Comparison of ENCODE assay signal across 11 mouse cellular contexts in genomic region chr4:138745884-138746283, GRCm38 (mm10). TPM values are rescaled to one million over a fixed set of nuclear protein-coding genes. Genes with fewer than 3 reads are reported as not detected.
A peak's percentile ranks its signal among the peaks of the same experiment; 100 is the strongest.
DNase-seq lines count a peak whose midpoint lies in the region; ATAC-seq and TF ChIP-seq lines count a peak whose summit lies in the region.
"Had no signal": no experiment of that assay in that cellular context is flagged by ENCODE, and none has a peak within 500 bp of the region (broad histone marks: within the 10 kb centered on the region; RNA-seq: fewer than 3 reads in every experiment).

No protein-coding gene starts in this region.

- no peak overlapping the region for H3K9ac ChIP-seq in lung, postnatal 0 days (replicated peaks; ENCODE audit: low read depth)
- H3K9ac ChIP-seq: embryonic facial prominence, embryonic 15.5 days; liver, embryonic 15.5 days had no signal

- ATAC-seq in lung, postnatal 0 days, result peak; percentile 50
- no peak for ATAC-seq in megakaryocyte-erythroid progenitor cell, adult 5-6 weeks (replicated peaks; ENCODE audit: low FRiP score, low TSS enrichment, poor library complexity, severe bottlenecking)
- ATAC-seq in activated CD4-positive, CD25-positive, alpha-beta regulatory T cell, adult 4 months, result no peak

- no peaks in the 10 kb centered on the region for H3K36me3 ChIP-seq in lung, postnatal 0 days (ENCODE audit: insufficient read depth, low read length)
- H3K36me3 ChIP-seq: embryonic facial prominence, embryonic 15.5 days; liver, embryonic 15.5 days had no signal

- H3K4me2 ChIP-seq in lung, postnatal 0 days (replicated peaks; ENCODE audit: low read depth, low read length), result no peak overlapping the region
- H3K4me2 ChIP-seq: embryonic facial prominence, embryonic 15.5 days; liver, embryonic 15.5 days had no signal

- TF ChIP-seq CTCF in lung, postnatal 0 days (IDR thresholded peaks at IDR 0.05), result peak; percentile 15; the same call in 1 of the 2 replicates

- no peaks in the 10 kb centered on the region for H3K9me3 ChIP-seq in lung, postnatal 0 days (ENCODE audit: low read length)
- H3K9me3 ChIP-seq: embryonic facial prominence, embryonic 15.5 days; liver, embryonic 15.5 days had no signal

- 51% methylated on average over 4 of the region's 4 CpGs for WGBS in lung, postnatal 0 days

- intact Hi-C loops in gastrocnemius, postnatal 14 days (cut with DNase I; ENCODE audit: low total_unique reads), result loop anchor here (5.0 kb wide), 1 partner anchor 46 kb away; no protein-coding TSS in a partner anchor

- peak; percentile 58 for DNase-seq in gastrocnemius, postnatal 14 days
- DNase-seq in gastrocnemius, adult 8-10 months (ENCODE audit: low spot score in 2 of 2), result no peak
- DNase-seq in Muller cell, postnatal 12 days (ENCODE audit: inconsistent ontology term), result peak; percentile 16
- DNase-seq in kidney, adult 8-10 months, result peak; percentile 39 to 59
- DNase-seq in lung, postnatal 0 days (ENCODE audit: low spot score), result peak; percentile 30
- DNase-seq in cerebellum, adult 9-11 months, result no peak
- DNase-seq: layer of hippocampus, adult 9-11 months had no signal

- no peak overlapping the region for H3K4me3 ChIP-seq in lung, postnatal 0 days (ENCODE audit: low read depth, low read length)
- H3K4me3 ChIP-seq: embryonic facial prominence, embryonic 15.5 days; liver, embryonic 15.5 days had no signal

- no peak for TF ChIP-seq EP300 in lung, postnatal 0 days (IDR thresholded peaks at IDR 0.05)

- H3K4me1 ChIP-seq in lung, postnatal 0 days (ENCODE audit: insufficient read depth, low read depth, low read length), result no peaks in the 10 kb centered on the region
- H3K4me1 ChIP-seq: liver, embryonic 15.5 days had no signal

- no peak overlapping the region for H3K27ac ChIP-seq in lung, postnatal 0 days (ENCODE audit: low read length)
- H3K27ac ChIP-seq: embryonic facial prominence, embryonic 15.5 days; liver, embryonic 15.5 days had no signal

- no peaks in the 10 kb centered on the region for H3K27me3 ChIP-seq in lung, postnatal 0 days (replicated peaks; ENCODE audit: insufficient read depth, low read length)
- H3K27me3 ChIP-seq: liver, embryonic 15.5 days had no signal

RNA-seq across cellular contexts. Expression of gene Ubxn10, which starts 8.9 kb away (rescaled TPM):
- total RNA-seq in gastrocnemius, postnatal 14 days (2021), result under 1 TPM; 0.16 to 0.29 TPM
- total RNA-seq in gastrocnemius, adult 8-10 months (2022), result under 1 TPM in 2 of 4 experiments, not detected in 2; 0.20 to 0.36 TPM
- 10.1 and 11.7 TPM in 2 replicates for polyA plus RNA-seq in lung, postnatal 0 days (2015; fragmentation: Nextera tagmentation; extraction: Ambion mirVana)
- not detected in 2 replicates for total RNA-seq in megakaryocyte-erythroid progenitor cell, adult 5-6 weeks (2014; fragmentation: Nextera tagmentation)
- not detected in 2 replicates for total RNA-seq in megakaryocyte-erythroid progenitor cell, adult 5-6 weeks (2017)
- polyA plus RNA-seq in activated CD4-positive, CD25-positive, alpha-beta regulatory T cell, adult 4 months (2017; shearing (Covaris generic)), result not detected

RNA-seq across cellular contexts. Expression of gene Pla2g2f, which starts 11.5 kb away (rescaled TPM):
- not detected for total RNA-seq in gastrocnemius, postnatal 14 days (2021)
- total RNA-seq in gastrocnemius, adult 8-10 months (2022), result under 1 TPM in 1 of 4 experiments, not detected in 3; 0.12 TPM
- not detected in 2 replicates for polyA plus RNA-seq in lung, postnatal 0 days (2015; fragmentation: Nextera tagmentation; extraction: Ambion mirVana)
- total RNA-seq in megakaryocyte-erythroid progenitor cell, adult 5-6 weeks (2014; fragmentation: Nextera tagmentation), result not detected in 2 replicates
- not detected in 2 replicates for total RNA-seq in megakaryocyte-erythroid progenitor cell, adult 5-6 weeks (2017)
- not detected for polyA plus RNA-seq in activated CD4-positive, CD25-positive, alpha-beta regulatory T cell, adult 4 months (2017; shearing (Covaris generic))
- polyA plus RNA-seq: liver, embryonic 15.5 days had no signal

RNA-seq across cellular contexts. Expression of gene Pla2g2c, which starts 21.3 kb away (rescaled TPM):
- not detected for total RNA-seq in gastrocnemius, postnatal 14 days (2021)
- total RNA-seq in gastrocnemius, adult 8-10 months (2022), result not detected
- 0.43 and 0.53 TPM in 2 replicates for polyA plus RNA-seq in lung, postnatal 0 days (2015; fragmentation: Nextera tagmentation; extraction: Ambion mirVana)
- total RNA-seq in megakaryocyte-erythroid progenitor cell, adult 5-6 weeks (2014; fragmentation: Nextera tagmentation), result not detected in 2 replicates
- not detected in 2 replicates for total RNA-seq in megakaryocyte-erythroid progenitor cell, adult 5-6 weeks (2017)
- polyA plus RNA-seq in activated CD4-positive, CD25-positive, alpha-beta regulatory T cell, adult 4 months (2017; shearing (Covaris generic)), result not detected
- polyA plus RNA-seq: liver, embryonic 15.5 days had no signal

RNA-seq across cellular contexts. Expression of gene Pla2g2d, which starts 29.7 kb away (rescaled TPM):
- not detected for total RNA-seq in gastrocnemius, postnatal 14 days (2021)
- under 1 TPM in 3 of 4 experiments, not detected in 1; 0.29 to 0.47 (median 0.36) TPM for total RNA-seq in gastrocnemius, adult 8-10 months (2022)
- not detected in 2 replicates for polyA plus RNA-seq in lung, postnatal 0 days (2015; fragmentation: Nextera tagmentation; extraction: Ambion mirVana)
- not detected in 2 replicates for total RNA-seq in megakaryocyte-erythroid progenitor cell, adult 5-6 weeks (2014; fragmentation: Nextera tagmentation)
- total RNA-seq in megakaryocyte-erythroid progenitor cell, adult 5-6 weeks (2017), result not detected in 2 replicates
- 1 to 10 TPM in 1 of 2 experiments, not detected in 1; 1.5 TPM for polyA plus RNA-seq in activated CD4-positive, CD25-positive, alpha-beta regulatory T cell, adult 4 months (2017; shearing (Covaris generic))
- polyA plus RNA-seq: liver, embryonic 15.5 days had no signal

Comparison
In these comparisons a context has a peak if more than half of its experiments do, and no peak if none do; other contexts are left out.
1. DNase-seq: peak in gastrocnemius, postnatal 14 days (single experiment), Muller cell, postnatal 12 days (single experiment), kidney, adult 8-10 months (2 of 2) and lung, postnatal 0 days (single experiment); none in gastrocnemius, adult 8-10 months (0 of 2) and cerebellum, adult 9-11 months (single experiment).